Comparison of ENCODE assay signal across 8 mouse cellular contexts in genomic region chr6:88752711-88753219, GRCm38 (mm10). TPM values are rescaled to one million over a fixed set of nuclear protein-coding genes. Genes with fewer than 3 reads are reported as not detected.
A peak's percentile ranks its signal among the peaks of the same experiment; 100 is the strongest.
DNase-seq lines count a peak whose midpoint lies in the region; ATAC-seq and TF ChIP-seq lines count a peak whose summit lies in the region.

No protein-coding gene starts in this region.

- TF ChIP-seq CTCF in lung, adult 2 months (IDR thresholded peaks at IDR 0.05; ENCODE audit: insufficient read depth, low read length): 0 out of 2 replicates have a peak, but pooled peaks have one; percentile 6

- H3K36me3 ChIP-seq in forebrain, embryonic 10.5 days (replicated peaks): no peaks in the 10 kb centered on the region
- H3K36me3 ChIP-seq in intestine, embryonic 16.5 days (ENCODE audit: control insufficient read depth, insufficient read depth, low read length): no peaks in the 10 kb centered on the region
- no peaks in the 10 kb centered on the region for H3K36me3 ChIP-seq in midbrain, embryonic 14.5 days (ENCODE audit: control insufficient read depth, insufficient read depth, low read length)

- no peak for TF ChIP-seq POLR2A in lung, adult 2 months (IDR thresholded peaks at IDR 0.05; ENCODE audit: borderline replicate concordance, extremely low read depth, low read depth, low read length)

- no peak overlapping the region for H3K4me2 ChIP-seq in intestine, embryonic 16.5 days (ENCODE audit: low read depth, low read length)
- H3K4me2 ChIP-seq in midbrain, embryonic 14.5 days (ENCODE audit: low read length): no peak overlapping the region

- no peak for DNase-seq in lung, adult 2 months
- DNase-seq in lung, adult 18-20 months: no peak
- no peak for DNase-seq in forebrain, embryonic 10.5 days (ENCODE audit: extremely low spot score, low spot score)
- DNase-seq in midbrain, embryonic 14.5 days: peak; percentile 66
- DNase-seq in adrenal gland, postnatal 4 days (ENCODE audit: low spot score in 2 of 2): no peak
- DNase-seq in spleen, adult 12 weeks (ENCODE audit: low spot score): no peak
- no peak for DNase-seq in lung, postnatal 36 days

- peaks cover 9% of the 10 kb centered on the region for H3K4me1 ChIP-seq in lung, adult 2 months (ENCODE audit: control insufficient read depth, insufficient read depth, low read length)
- peaks cover 21% of the 10 kb centered on the region for H3K4me1 ChIP-seq in forebrain, embryonic 10.5 days
- H3K4me1 ChIP-seq in intestine, embryonic 16.5 days (ENCODE audit: control insufficient read depth, insufficient read depth, low read length): peaks cover 5% of the 10 kb centered on the region
- 0 out of 2 replicates have a peak, but pooled peaks cover 3% of the 10 kb centered on the region for H3K4me1 ChIP-seq in midbrain, embryonic 14.5 days (ENCODE audit: control insufficient read depth, insufficient read depth, low read length)

- H3K27me3 ChIP-seq in forebrain, embryonic 10.5 days (ENCODE audit: poor library complexity, severe bottlenecking): no peaks in the 10 kb centered on the region
- H3K27me3 ChIP-seq in intestine, embryonic 16.5 days (replicated peaks; ENCODE audit: control insufficient read depth, insufficient read depth, low read length): no peaks in the 10 kb centered on the region
- H3K27me3 ChIP-seq in midbrain, embryonic 14.5 days (ENCODE audit: control insufficient read depth, insufficient read depth, low read length): no peaks in the 10 kb centered on the region

- H3K4me3 ChIP-seq in lung, adult 2 months (replicated peaks; ENCODE audit: extremely low read depth, low read depth, low read length): no peak overlapping the region
- no peak overlapping the region for H3K4me3 ChIP-seq in forebrain, embryonic 10.5 days
- no peak overlapping the region for H3K4me3 ChIP-seq in intestine, embryonic 16.5 days (ENCODE audit: low read length)
- no peak overlapping the region for H3K4me3 ChIP-seq in midbrain, embryonic 14.5 days (replicated peaks; ENCODE audit: low read depth, low read length)

- no peaks in the 10 kb centered on the region for H3K9me3 ChIP-seq in forebrain, embryonic 10.5 days
- H3K9me3 ChIP-seq in intestine, embryonic 16.5 days (ENCODE audit: control insufficient read depth, low read length): no peaks in the 10 kb centered on the region
- no peaks in the 10 kb centered on the region for H3K9me3 ChIP-seq in midbrain, embryonic 14.5 days (ENCODE audit: control insufficient read depth, low read length)

- peak; percentile 29; the same call in 1 of the 2 replicates for ATAC-seq in intestine, embryonic 16.5 days
- peak; percentile 67; the same call in 1 of the 2 replicates for ATAC-seq in midbrain, embryonic 14.5 days (ENCODE audit: low FRiP score, low TSS enrichment)

- H3K27ac ChIP-seq in forebrain, embryonic 10.5 days: peak overlapping the region; percentile 63
- H3K27ac ChIP-seq in intestine, embryonic 16.5 days (ENCODE audit: low read length): no peak overlapping the region
- H3K27ac ChIP-seq in midbrain, embryonic 14.5 days (replicated peaks; ENCODE audit: low read depth, low read length): peak overlapping the region; percentile 52

- 71% methylated on average over 5 of the region's 5 CpGs for WGBS in lung, adult 2 months
- 37% methylated on average over 5 of the region's 5 CpGs for WGBS in forebrain, embryonic 10.5 days
- WGBS in intestine, embryonic 16.5 days: 60% methylated on average over 5 of the region's 5 CpGs
- WGBS in midbrain, embryonic 14.5 days: 48% methylated on average over 5 of the region's 5 CpGs

- H3K9ac ChIP-seq in intestine, embryonic 16.5 days (ENCODE audit: low read depth, low read length): no peak overlapping the region
- no peak overlapping the region for H3K9ac ChIP-seq in midbrain, embryonic 14.5 days (replicated peaks; ENCODE audit: low read length)

RNA-seq across cellular contexts. Expression of gene Mgll, which starts 28.6 kb away (rescaled TPM):
- 110 and 128 TPM in 2 replicates for polyA plus RNA-seq in lung, adult 2 months (2012; rRNA removed)
- 5.8 and 7.4 TPM in 2 replicates for polyA plus RNA-seq in forebrain, embryonic 10.5 days (2016; fragmentation: Nextera tagmentation; extraction: Ambion mirVana)
- 73.3 and 82.8 TPM in 2 replicates for polyA plus RNA-seq in intestine, embryonic 16.5 days (2015; fragmentation: Nextera tagmentation; extraction: Ambion mirVana)
- polyA plus RNA-seq in midbrain, embryonic 14.5 days (2014; fragmentation: Nextera tagmentation; extraction: Ambion mirVana): 21.5 and 24.7 TPM in 2 replicates
- 10 to 100 TPM; 83.6 to 88.1 TPM for total RNA-seq in adrenal gland, postnatal 4 days (2021)
